Mouse (Mus musculus) embryonic facial prominence, embryonic 14.5 days (tissue): ENCODE measurements at regions not wholly inside any gene's neighbourhood (a gene's known extent, or its start where the extent isn't known, plus 50 kb on each side); places are given as distances from the start of the nearest gene placed in this dataset.
A peak's percentile ranks its signal among the peaks of the same experiment; 100 is the strongest.

Experiments used
- ATAC-seq: fragments of 200-750 bp; cut with Nextera tagmentation; 2 replicates; pipeline ENCODE4 v1.8.0; 2017; ENCODE audit warnings: low read depth, moderate number of reproducible peaks, moderate TSS enrichment
- DNase-seq: peaks from one replicate; pipeline ENCODE4 v3.0.0-alpha.2; 2015; ENCODE audit warnings: low spot score
- H3K27ac ChIP-seq: fragments of 300-500 bp; sonication (generic); replicated peaks from 2 replicates; pipeline ENCODE4 v1.5.1; 2014; ENCODE audit warnings: low read depth, mild to moderate bottlenecking, low read length, moderate library complexity
- H3K27me3 ChIP-seq: fragments of 300-500 bp; sonication (generic); replicated peaks from 2 replicates; pipeline ENCODE4 v1.6.1; 2014; ENCODE audit warnings: low read length; ENCODE audit not compliant: control insufficient read depth, insufficient read depth
- H3K36me3 ChIP-seq: fragments of 300-500 bp; sonication (generic); 2 replicates; pipeline ENCODE4 v1.6.1; 2014; ENCODE audit warnings: low read length, mixed read lengths; ENCODE audit not compliant: control insufficient read depth, insufficient read depth
- H3K4me1 ChIP-seq: fragments of 300-500 bp; sonication (generic); 2 replicates; pipeline ENCODE4 v1.6.1; 2014; ENCODE audit warnings: antibody characterized with exemption, low read length; ENCODE audit not compliant: control insufficient read depth, insufficient read depth
- H3K4me2 ChIP-seq: fragments of 300-500 bp; sonication (generic); 2 replicates; pipeline ENCODE4 v1.6.1; 2014; ENCODE audit warnings: low read depth, mild to moderate bottlenecking, low read length, moderate library complexity, mixed read lengths
- H3K4me3 ChIP-seq: fragments of 300-500 bp; sonication (generic); 2 replicates; pipeline ENCODE4 v1.5.1; 2014; ENCODE audit warnings: low read depth, mild to moderate bottlenecking, low read length
- H3K9ac ChIP-seq: fragments of 300-500 bp; sonication (generic); 2 replicates; pipeline ENCODE4 v1.6.1; 2014; ENCODE audit warnings: low read depth, mild to moderate bottlenecking, low read length, moderate library complexity, mixed read lengths
- H3K9me3 ChIP-seq: fragments of 300-500 bp; sonication (generic); 2 replicates; pipeline ENCODE4 v1.6.1; 2016; ENCODE audit warnings: low read length; ENCODE audit not compliant: control insufficient read depth
- WGBS: fragments of 180-500 bp; shearing (Covaris S2); extraction: QIAGEN DNeasy Blood & Tissue Kit; methylation state at CpG from one replicate; pipeline ENCODE4 v1.1.7; 2014; 5-methylcytosine and 5-hydroxymethylcytosine counted together

DNA sequence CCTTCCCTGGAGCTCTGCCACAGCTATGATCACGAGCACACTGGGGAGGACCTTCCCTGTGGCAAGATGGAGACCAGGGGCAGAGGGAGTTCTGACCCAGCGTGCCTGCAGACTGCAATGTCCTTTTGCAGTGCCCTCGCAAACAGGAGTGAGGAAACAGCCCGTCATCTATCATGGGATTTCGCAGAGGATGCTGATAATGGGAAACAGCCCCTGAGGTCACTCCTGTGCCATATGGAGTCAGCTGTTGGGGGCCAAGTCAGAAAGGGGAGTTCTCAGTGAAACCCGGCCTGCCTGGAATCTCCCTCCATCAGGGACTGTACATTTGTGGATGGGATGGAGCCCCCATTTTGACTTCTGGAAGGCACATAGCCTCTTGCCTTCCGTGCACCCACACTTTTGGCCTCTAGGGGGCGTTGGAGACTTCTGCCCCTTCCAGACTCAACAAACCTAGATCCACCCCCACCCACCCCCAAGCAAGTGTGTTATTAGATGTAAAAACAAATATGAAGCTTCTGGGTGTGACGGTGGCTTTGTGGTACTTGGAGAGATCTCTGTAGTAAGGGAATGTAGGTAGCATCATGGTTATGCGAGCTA is 98.1 kb downstream of the Kdr start:
- no peak for DNase-seq
- H3K27ac ChIP-seq = no peak overlapping the region

DNA sequence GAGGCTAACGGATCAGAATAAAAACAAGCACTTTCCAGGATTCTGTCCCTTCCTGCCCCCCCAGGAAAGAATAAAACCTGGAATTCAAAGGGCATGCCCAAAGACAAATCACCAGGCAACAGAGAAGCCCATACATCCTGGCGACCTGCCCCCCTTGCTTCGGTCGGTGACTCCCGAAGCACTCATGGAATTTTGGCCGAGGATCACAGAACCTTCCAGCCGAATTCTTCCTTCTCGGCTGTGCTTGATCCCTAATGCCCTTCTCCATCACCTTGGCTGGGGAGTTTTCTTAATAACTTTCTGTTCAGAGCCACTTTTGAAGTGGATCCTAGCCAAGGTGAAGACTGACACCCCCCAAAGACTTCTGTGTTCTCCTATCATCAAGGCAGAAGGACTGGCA is 99.9 kb downstream of the Kdr start:
- 81% methylated on average over 8 of the region's 8 CpGs for WGBS
- no peak overlapping the region for H3K9ac ChIP-seq
- no peaks in the 10 kb centered on the region for H3K36me3 ChIP-seq

More for the DNA sequence above, 98.1 kb downstream of the Kdr start:
- Histone ChIP-seq H3K4me3 (no peak overlapping the region), H3K36me3 (no peaks in the 10 kb centered on the region), H3K27me3 (no peaks in the 10 kb centered on the region), H3K9ac (no peak overlapping the region), H3K4me2 (no peak overlapping the region), H3K4me1 (no peaks in the 10 kb centered on the region), H3K9me3 (no peaks in the 10 kb centered on the region)
- ATAC-seq = no peak
- WGBS = 47% methylated on average over 10 of the region's 10 CpGs

DNA sequence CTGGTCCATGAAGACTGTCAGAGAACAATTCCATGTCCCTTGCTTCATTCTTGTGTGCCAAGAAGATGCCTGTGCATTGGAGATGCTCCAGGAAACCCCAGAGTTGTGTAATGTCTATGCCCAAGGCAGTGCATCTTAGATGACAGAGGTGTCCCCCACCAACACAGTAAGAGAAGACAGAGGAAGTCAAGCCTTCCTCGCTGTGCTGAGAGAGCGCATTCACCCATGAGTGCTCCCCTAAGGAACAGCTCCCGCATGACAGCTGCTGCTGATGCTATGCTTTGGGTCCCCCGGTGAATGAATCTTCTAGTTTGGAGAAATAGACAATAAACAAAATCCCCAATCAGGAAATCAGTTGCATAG is 100.7 kb downstream of the Kdr start:
- no peaks in the 10 kb centered on the region for H3K36me3 ChIP-seq
- no peak overlapping the region for H3K27ac ChIP-seq
- WGBS = 75% methylated on average over 4 of the region's 4 CpGs
- no peak for DNase-seq
- no peak overlapping the region for H3K9ac ChIP-seq
- no peaks in the 10 kb centered on the region for H3K9me3 ChIP-seq
- ATAC-seq = no peak
- no peaks in the 10 kb centered on the region for H3K27me3 ChIP-seq
- no peak overlapping the region for H3K4me2 ChIP-seq
- no peak overlapping the region for H3K4me3 ChIP-seq
- no peaks in the 10 kb centered on the region for H3K4me1 ChIP-seq

More for the DNA sequence above, 99.9 kb downstream of the Kdr start:
- H3K9me3 ChIP-seq = no peaks in the 10 kb centered on the region
- no peak for ATAC-seq
- no peaks in the 10 kb centered on the region for H3K27me3 ChIP-seq
- H3K4me3 ChIP-seq = no peak overlapping the region
- no peak overlapping the region for H3K4me2 ChIP-seq
- no peak for DNase-seq
- H3K4me1 ChIP-seq = no peaks in the 10 kb centered on the region
- H3K27ac ChIP-seq = no peak overlapping the region

DNA sequence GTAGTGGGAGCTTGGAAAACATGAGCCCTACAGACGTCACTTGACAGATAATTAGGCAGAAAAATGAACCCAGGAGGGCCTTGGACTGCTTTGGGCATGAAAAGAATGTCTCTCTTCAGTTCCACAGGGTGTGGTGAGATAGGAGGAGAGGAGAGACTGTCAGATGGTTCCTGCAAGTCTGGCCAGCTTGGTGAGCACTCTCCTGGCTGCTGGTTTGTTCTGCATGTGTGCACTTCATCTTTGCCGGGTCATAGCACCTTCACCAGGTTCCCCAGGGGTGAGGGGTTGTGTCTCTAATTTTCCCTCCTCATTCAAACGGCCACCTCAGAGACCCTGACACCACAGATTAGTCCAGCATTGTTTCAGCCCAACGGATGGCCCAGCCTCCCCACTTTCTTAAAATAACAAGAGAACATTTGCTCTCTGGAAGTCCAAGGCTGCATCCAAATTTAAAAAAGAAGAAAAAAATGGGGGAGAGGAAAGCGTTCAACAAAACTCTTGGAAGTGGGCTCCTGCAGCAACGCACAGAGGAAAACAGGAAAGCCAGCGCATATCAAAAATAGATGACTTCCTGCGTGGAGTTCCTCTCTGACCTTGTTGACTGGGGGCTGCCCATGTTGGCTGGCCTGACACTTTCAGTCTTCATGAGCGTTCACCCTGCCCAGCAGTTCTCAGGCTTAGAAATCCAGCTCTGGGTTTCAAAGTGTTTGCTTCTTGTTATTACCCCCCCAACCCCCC is 101.2 kb downstream of the Kdr start:
- Histone ChIP-seq H3K27me3 (no peaks in the 10 kb centered on the region), H3K36me3 (no peaks in the 10 kb centered on the region), H3K9ac (no peak overlapping the region), H3K4me1 (no peaks in the 10 kb centered on the region), H3K4me2 (no peak overlapping the region), H3K9me3 (no peaks in the 10 kb centered on the region), H3K4me3 (no peak overlapping the region), H3K27ac (no peak overlapping the region)
- ATAC-seq (no peak), DNase-seq (no peak)
- WGBS = 54% methylated on average over 9 of the region's 9 CpGs

DNA sequence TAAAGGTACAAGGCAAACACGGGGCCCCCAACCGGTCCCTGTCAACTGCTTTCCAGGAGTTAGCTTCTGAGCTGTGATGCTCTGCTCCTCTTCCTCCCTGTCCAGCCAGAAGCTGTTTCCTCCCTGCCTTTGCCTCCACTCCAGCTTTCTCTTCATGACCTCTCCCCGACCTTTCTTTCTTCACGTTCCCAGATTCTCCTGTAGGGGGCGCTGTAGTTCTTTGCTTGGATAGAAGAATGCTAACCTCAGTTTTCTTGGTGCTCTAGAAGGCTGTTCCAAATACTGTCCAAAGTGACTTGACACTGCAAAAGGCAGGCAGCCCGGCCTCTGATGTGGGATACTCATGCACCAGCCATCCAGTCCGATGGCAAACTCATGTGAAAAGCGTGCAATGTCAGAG is 107.1 kb downstream of the Kdr start:
- ATAC-seq (no peak; the same call in 1 of the 2 replicates), DNase-seq (peak; percentile 73)
- Histone ChIP-seq H3K4me2 (no peak overlapping the region), H3K27ac (no peak overlapping the region), H3K9me3 (no peaks in the 10 kb centered on the region), H3K36me3 (no peaks in the 10 kb centered on the region), H3K4me1 (no peaks in the 10 kb centered on the region), H3K9ac (no peak overlapping the region), H3K4me3 (no peak overlapping the region), H3K27me3 (no peaks in the 10 kb centered on the region)
- WGBS = 27% methylated on average over 8 of the region's 8 CpGs

DNA sequence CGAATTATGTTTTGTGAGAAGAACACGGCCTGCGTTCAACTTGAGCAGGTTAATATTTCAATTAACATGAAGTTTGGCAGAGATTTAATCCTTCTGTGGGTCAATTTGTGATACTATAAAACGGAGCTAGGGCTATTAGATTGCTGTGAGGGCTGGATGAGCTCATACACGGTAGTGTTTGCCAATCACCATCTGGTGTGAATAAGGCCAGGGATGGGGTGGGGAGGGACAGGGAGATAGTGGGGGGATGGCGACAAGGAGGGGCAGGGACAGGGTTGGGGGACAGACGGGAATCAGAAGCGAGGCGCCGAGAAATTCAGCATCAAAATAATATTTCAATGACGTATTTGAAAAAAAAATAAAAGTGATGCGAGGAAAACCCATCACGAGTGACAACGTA is 107.6 kb downstream of the Kdr start:
- H3K4me3 ChIP-seq = no peak overlapping the region
- 81% methylated on average over 14 of the region's 14 CpGs for WGBS

DNA sequence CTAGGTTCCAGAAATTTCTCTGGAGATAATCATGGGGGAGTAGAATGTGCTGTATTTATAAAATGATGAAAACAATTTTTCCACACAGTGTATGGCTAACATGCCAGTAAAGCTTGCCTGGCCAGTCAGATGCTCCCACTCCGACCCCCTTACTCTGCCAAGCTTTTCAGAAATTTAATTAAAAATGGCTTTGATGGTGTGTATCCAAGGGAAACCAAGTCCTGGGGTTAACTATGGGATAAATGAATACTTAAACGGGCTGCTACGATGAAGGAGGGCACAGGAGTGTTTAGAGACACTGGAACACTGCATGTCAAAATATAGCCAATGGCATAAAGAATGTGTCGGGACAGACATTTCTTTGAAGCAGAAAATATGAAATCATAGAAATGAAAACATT is 108.7 kb downstream of the Kdr start:
- DNase-seq = no peak
- ATAC-seq = no peak
- no peaks in the 10 kb centered on the region for H3K9me3 ChIP-seq
- H3K27ac ChIP-seq = no peak overlapping the region
- no peak overlapping the region for H3K4me3 ChIP-seq
- no peak overlapping the region for H3K9ac ChIP-seq
- H3K27me3 ChIP-seq = no peaks in the 10 kb centered on the region
- WGBS = 71% methylated on average over 4 of the region's 4 CpGs
- no peaks in the 10 kb centered on the region for H3K36me3 ChIP-seq
- H3K4me1 ChIP-seq = no peaks in the 10 kb centered on the region
- H3K4me2 ChIP-seq = no peak overlapping the region

More for the DNA sequence above, 107.6 kb downstream of the Kdr start:
- H3K9me3 ChIP-seq = no peaks in the 10 kb centered on the region
- no peaks in the 10 kb centered on the region for H3K27me3 ChIP-seq
- ATAC-seq (no peak), DNase-seq (no peak)
- no peak overlapping the region for H3K27ac ChIP-seq
- no peaks in the 10 kb centered on the region for H3K36me3 ChIP-seq
- H3K4me2 ChIP-seq = no peak overlapping the region
- no peak overlapping the region for H3K9ac ChIP-seq
- H3K4me1 ChIP-seq = no peaks in the 10 kb centered on the region

DNA sequence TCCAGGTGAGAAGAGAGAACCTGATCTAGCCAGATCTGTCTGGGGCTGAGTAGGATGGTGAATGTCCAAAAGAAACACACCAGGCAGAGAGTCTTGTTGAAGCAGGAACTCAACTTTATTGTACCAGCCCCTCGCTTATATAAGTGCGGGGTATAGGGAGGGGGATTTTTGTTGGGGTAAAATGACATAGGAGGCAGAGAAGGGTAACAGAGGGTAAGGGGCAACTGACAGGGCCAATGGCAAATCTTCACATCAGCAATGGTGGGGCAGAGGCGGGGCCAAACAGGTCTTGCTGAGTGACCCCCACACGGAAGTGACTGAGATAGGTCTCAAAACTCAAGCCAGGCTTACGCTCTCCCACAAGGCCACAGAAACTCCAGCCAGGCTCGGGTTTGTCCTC is 113.2 kb downstream of the Kdr start:
- DNase-seq (no peak), ATAC-seq (no peak)
- no peaks in the 10 kb centered on the region for H3K4me1 ChIP-seq
- no peaks in the 10 kb centered on the region for H3K9me3 ChIP-seq
- 86% methylated on average over 6 of the region's 6 CpGs for WGBS
- H3K9ac ChIP-seq = no peak overlapping the region
- H3K4me3 ChIP-seq = no peak overlapping the region
- H3K27me3 ChIP-seq = no peaks in the 10 kb centered on the region
- H3K36me3 ChIP-seq = no peaks in the 10 kb centered on the region
- H3K4me2 ChIP-seq = no peak overlapping the region
- H3K27ac ChIP-seq = no peak overlapping the region

DNA sequence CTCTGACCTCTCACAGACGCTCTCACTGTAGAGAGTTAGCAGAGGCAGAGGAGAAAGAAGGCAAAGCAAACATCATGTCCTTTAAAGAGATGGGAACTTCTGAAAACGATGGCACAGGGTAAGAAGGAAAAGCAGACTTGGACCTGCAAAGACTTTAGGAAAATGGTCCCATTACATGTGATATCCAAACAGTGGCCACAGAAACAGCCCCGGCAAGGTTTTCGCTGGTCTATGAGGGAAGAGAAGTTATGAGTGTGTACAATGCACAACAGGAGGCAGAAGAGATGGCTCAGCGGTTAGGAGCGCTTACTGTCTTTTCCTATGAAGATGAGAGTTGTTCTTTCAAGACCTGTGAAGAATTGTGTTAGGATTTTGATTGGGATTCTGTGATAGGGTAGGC is 114.9 kb downstream of the Kdr start:
- DNase-seq (no peak), ATAC-seq (no peak)
- H3K9me3 ChIP-seq = no peaks in the 10 kb centered on the region
- no peak overlapping the region for H3K27ac ChIP-seq
- H3K27me3 ChIP-seq = no peaks in the 10 kb centered on the region
- no peaks in the 10 kb centered on the region for H3K36me3 ChIP-seq
- no peaks in the 10 kb centered on the region for H3K4me1 ChIP-seq
- H3K4me3 ChIP-seq = no peak overlapping the region
- 70% methylated on average over 6 of the region's 6 CpGs for WGBS
- H3K9ac ChIP-seq = no peak overlapping the region
- H3K4me2 ChIP-seq = no peak overlapping the region
